Comparison of ENCODE assay signal across 15 mouse cellular contexts in the genomic region with DNA sequence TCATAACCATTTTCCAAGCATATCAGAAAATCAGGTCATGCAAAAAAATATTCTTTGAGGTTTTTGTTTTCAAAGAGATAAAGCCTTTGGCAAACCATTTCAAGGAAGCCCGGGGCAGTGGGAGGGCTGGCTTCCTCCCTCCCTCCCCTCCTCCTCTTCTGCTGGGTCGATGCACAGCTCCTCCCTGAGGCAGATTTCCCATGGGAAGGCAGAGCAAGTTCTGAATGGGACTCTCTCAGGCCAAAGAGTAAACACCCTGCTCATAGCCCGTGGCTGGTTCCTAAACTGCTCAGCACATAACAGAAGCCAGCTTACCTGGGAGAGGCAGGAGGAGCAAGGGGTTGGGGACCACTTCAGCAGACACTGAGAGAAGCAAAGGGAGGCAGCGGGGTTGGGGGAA.
DNase-seq lines count a peak whose midpoint lies in the region; TF ChIP-seq lines count a peak whose summit lies in the region.
"Had no signal": no experiment of that assay in that cellular context is flagged by ENCODE, and none has a peak within 500 bp of the region (broad histone marks: within the 10 kb centered on the region; RNA-seq: fewer than 3 reads in every experiment).

No protein-coding gene starts in this region.

- 11% methylated on average over 4 of the region's 4 CpGs for WGBS in lung, adult 2 months
- 11% methylated on average over 4 of the region's 4 CpGs for whole genome bisulfite sequencing in kidney, adult 2 months

- no peak for TF ChIP-seq CTCF in lung, adult 2 months (IDR thresholded peaks at IDR 0.05; ENCODE audit: insufficient read depth, low read length)
- TF ChIP-seq CTCF in kidney, adult 2 months (conservative IDR thresholded peaks at IDR 0.05; ENCODE audit: insufficient read depth, insufficient read length, low read depth, low read length) = no peak

- H3K4me1 ChIP-seq in lung, adult 2 months (ENCODE audit: control insufficient read depth, insufficient read depth, low read length) = peaks cover 3% of the 10 kb centered on the region; the same call in 1 of the 2 replicates
- peaks cover 22% of the 10 kb centered on the region for H3K4me1 ChIP-seq in kidney, adult 2 months (ENCODE audit: control insufficient read depth, insufficient read depth, low read length)
- H3K4me1 ChIP-seq: neural tube, embryonic 15.5 days had no signal

- no peak overlapping the region for H3K27ac ChIP-seq in kidney, adult 2 months (ENCODE audit: insufficient read depth, low read depth, low read length)
- H3K27ac ChIP-seq: forebrain, embryonic 12.5 days; layer of hippocampus, adult 2 months; liver, embryonic 15.5 days; neural tube, embryonic 15.5 days; stomach, embryonic 15.5 days had no signal

- H3K4me3 ChIP-seq in lung, adult 2 months (replicated peaks; ENCODE audit: extremely low read depth, low read depth, low read length) = no peak overlapping the region
- H3K4me3 ChIP-seq in kidney, adult 2 months (ENCODE audit: insufficient read depth, low read depth, low read length) = no peak overlapping the region
- H3K4me3 ChIP-seq: forebrain, embryonic 12.5 days; layer of hippocampus, adult 2 months; liver, embryonic 15.5 days; neural tube, embryonic 15.5 days; stomach, embryonic 15.5 days had no signal

- peak; percentile 26 to 29 for DNase-seq in lung, adult 18-20 months
- no peak for DNase-seq in lung, adult 2 months
- DNase-seq in kidney, adult 2 months = peak; percentile 58
- DNase-seq in kidney, postnatal 14 days = peak; percentile 53
- DNase-seq in retina, embryonic 14.5 days (ENCODE audit: low spot score) = peak; percentile 57
- no peak for DNase-seq in thymus, adult 18-20 months
- DNase-seq in layer of hippocampus, postnatal 10 days (ENCODE audit: low spot score in 2 of 2) = no peak
- DNase-seq: cerebellum, adult 9-10 months; left cerebral cortex, postnatal 4 days; right cerebral cortex, postnatal 25 days had no signal

- no peaks in the 10 kb centered on the region for H3K27me3 ChIP-seq in kidney, adult 2 months (replicated peaks; ENCODE audit: control insufficient read depth, insufficient read depth, low read length)
- H3K27me3 ChIP-seq: forebrain, embryonic 12.5 days; liver, embryonic 15.5 days; neural tube, embryonic 15.5 days; stomach, embryonic 15.5 days had no signal

- H3K36me3 ChIP-seq in kidney, adult 2 months (ENCODE audit: control insufficient read depth, insufficient read depth, low read length) = no peaks in the 10 kb centered on the region
- H3K36me3 ChIP-seq: forebrain, embryonic 12.5 days; liver, embryonic 15.5 days; neural tube, embryonic 15.5 days; stomach, embryonic 15.5 days had no signal

- no peak for TF ChIP-seq POLR2A in lung, adult 2 months (IDR thresholded peaks at IDR 0.05; ENCODE audit: borderline replicate concordance, extremely low read depth, low read depth, low read length)
- TF ChIP-seq POLR2A in kidney, adult 2 months (IDR thresholded peaks at IDR 0.05; ENCODE audit: low read depth, low read length) = no peak

Comparison
In these comparisons a context has a peak if more than half of its experiments do, and no peak if none do; other contexts are left out.
1. DNase-seq: peak in lung, adult 18-20 months (2 of 2), kidney, adult 2 months (single experiment), kidney, postnatal 14 days (single experiment) and retina, embryonic 14.5 days (single experiment); none in lung, adult 2 months (single experiment), thymus, adult 18-20 months (0 of 2) and layer of hippocampus, postnatal 10 days (0 of 2).